Mouse (Mus musculus) erythroblast, embryonic 14.5 days (primary cell): ENCODE results near the gene Foxp1. TPM values are rescaled to one million over a fixed set of nuclear protein-coding genes. Genes with fewer than 3 reads are reported as not detected.

Experiments
- H3K27me3 ChIP-seq: 2 replicates; pipeline ENCODE4 v1.6.1; 2012; ENCODE audit warnings: inconsistent platforms; ENCODE audit not compliant: control insufficient read depth
- H3K36me3 ChIP-seq: 2 replicates; pipeline ENCODE4 v1.6.1; 2012; ENCODE audit warnings: mild to moderate bottlenecking, inconsistent platforms; ENCODE audit not compliant: control insufficient read depth
- H3K4me1 ChIP-seq: 2 replicates; pipeline ENCODE4 v1.6.1; 2012; ENCODE audit warnings: inconsistent platforms; ENCODE audit not compliant: control insufficient read depth
- H3K4me3 ChIP-seq: replicated peaks from 2 replicates; pipeline ENCODE3; 2012; ENCODE audit warnings: moderate library complexity, mild to moderate bottlenecking, inconsistent platforms
- H3K9me3 ChIP-seq: 2 replicates; pipeline ENCODE4 v1.6.1; 2012; ENCODE audit warnings: low read length, inconsistent platforms, mixed read lengths; ENCODE audit not compliant: control insufficient read depth
- GATA1 ChIP-seq: IDR thresholded peaks from 2 replicates; pipeline ENCODE4 v1.6.1; 2012; ENCODE audit warnings: low read length, inconsistent platforms, mixed read lengths
- TAL1 ChIP-seq: IDR thresholded peaks from 3 replicates; pipeline ENCODE4 v1.6.1; 2012; ENCODE audit warnings: low read length, inconsistent platforms, mixed read lengths
- polyA plus RNA-seq: library from polyadenylated mRNA; stranded (reverse); fragments of >175 nt; gene quantifications from 2 replicates; pipeline ENCODE4 v1.2.3, GENCODE M21; 2012

Gene Foxp1
- polyA plus RNA-seq, 1 experiment, result 1.7 TPM

- Histone ChIP-seq H3K4me1 (peaks cover 23% of the 10 kb centered on the region), H3K4me3 (no peak overlapping the region), H3K9me3 (no peaks in the 10 kb centered on the region), H3K27me3 (no peaks in the 10 kb centered on the region), H3K36me3 (no peaks in the 10 kb centered on the region)
- TF ChIP-seq TAL1 (no peak), GATA1 (no peak)
These were observed 418.6 kb downstream of the Foxp1 start for GRCm38 (mm10) chr6:99103911-99104310.

GRCm38 (mm10) chr6:99101489-99101908 lies 421.0 kb downstream of the Foxp1 start:
- TF ChIP-seq GATA1 (no peak), TAL1 (no peak)
- H3K4me1 ChIP-seq, result peaks cover 9% of the 10 kb centered on the region
- no peak overlapping the region for H3K4me3 ChIP-seq
- H3K36me3 ChIP-seq, result no peaks in the 10 kb centered on the region
- no peaks in the 10 kb centered on the region for H3K27me3 ChIP-seq
- H3K9me3 ChIP-seq, result no peaks in the 10 kb centered on the region

- Histone ChIP-seq H3K36me3 (no peaks in the 10 kb centered on the region), H3K4me3 (no peak overlapping the region), H3K27me3 (no peaks in the 10 kb centered on the region), H3K4me1 (peaks cover 11% of the 10 kb centered on the region), H3K9me3 (no peaks in the 10 kb centered on the region)
- TF ChIP-seq GATA1 (no peak), TAL1 (no peak)
These were observed 422.2 kb downstream of the Foxp1 start for GRCm38 (mm10) chr6:99100331-99100730.

- H3K36me3 ChIP-seq, result no peaks in the 10 kb centered on the region
- no peaks in the 10 kb centered on the region for H3K9me3 ChIP-seq
- no peaks in the 10 kb centered on the region for H3K27me3 ChIP-seq
- H3K4me1 ChIP-seq, result peaks cover 16% of the 10 kb centered on the region
- H3K4me3 ChIP-seq, result no peak overlapping the region
- TF ChIP-seq GATA1 (no peak), TAL1 (no peak)
These were observed 422.7 kb downstream of the Foxp1 start for GRCm38 (mm10) chr6:99099781-99100180.

GRCm38 (mm10) chr6:99097191-99097590 lies 425.3 kb downstream of the Foxp1 start:
- Histone ChIP-seq H3K36me3 (no peaks in the 10 kb centered on the region), H3K4me1 (peaks cover 25% of the 10 kb centered on the region), H3K27me3 (no peaks in the 10 kb centered on the region), H3K4me3 (no peak overlapping the region), H3K9me3 (no peaks in the 10 kb centered on the region)
- no peak for TF ChIP-seq GATA1
- TF ChIP-seq TAL1, result no peak

- Histone ChIP-seq H3K4me3 (no peak overlapping the region), H3K9me3 (no peaks in the 10 kb centered on the region), H3K36me3 (no peaks in the 10 kb centered on the region), H3K27me3 (no peaks in the 10 kb centered on the region), H3K4me1 (peaks cover 25% of the 10 kb centered on the region)
- TF ChIP-seq GATA1 (no peak), TAL1 (no peak)
These were observed 425.8 kb downstream of the Foxp1 start for GRCm38 (mm10) chr6:99096776-99097166.

- peaks cover 25% of the 10 kb centered on the region for H3K4me1 ChIP-seq
- H3K4me3 ChIP-seq, result peak overlapping the region; percentile 63
- no peaks in the 10 kb centered on the region for H3K27me3 ChIP-seq
- H3K36me3 ChIP-seq, result no peaks in the 10 kb centered on the region
- H3K9me3 ChIP-seq, result no peaks in the 10 kb centered on the region
- TF ChIP-seq TAL1, result no peak
- no peak for TF ChIP-seq GATA1
These were observed 426.3 kb downstream of the Foxp1 start for GRCm38 (mm10) chr6:99096105-99096775.

GRCm38 (mm10) chr6:99095185-99096104 lies 427.1 kb downstream of the Foxp1 start:
- Histone ChIP-seq H3K36me3 (no peaks in the 10 kb centered on the region), H3K27me3 (no peaks in the 10 kb centered on the region), H3K4me3 (peak overlapping the region; percentile 63), H3K9me3 (no peaks in the 10 kb centered on the region), H3K4me1 (peaks cover 25% of the 10 kb centered on the region)
- no peak for TF ChIP-seq GATA1
- no peak for TF ChIP-seq TAL1

GRCm38 (mm10) chr6:99094339-99094989 lies 428.1 kb downstream of the Foxp1 start:
- H3K4me1 ChIP-seq, result peaks cover 25% of the 10 kb centered on the region
- H3K9me3 ChIP-seq, result no peaks in the 10 kb centered on the region
- H3K36me3 ChIP-seq, result no peaks in the 10 kb centered on the region
- H3K4me3 ChIP-seq, result peak overlapping the region; percentile 39
- no peak for TF ChIP-seq GATA1
- TF ChIP-seq TAL1, result no peak
- no peaks in the 10 kb centered on the region for H3K27me3 ChIP-seq
